Mouse (Mus musculus): Measurements from ENCODE around the gene Fbxo10. TPM values are rescaled to one million over a fixed set of nuclear protein-coding genes. Genes with fewer than 3 reads are reported as not detected.

The Fbxo10 gene
- polyA plus RNA-seq (2015; fragmentation: Nextera tagmentation; extraction: Ambion mirVana), result 12.5 and 13.9 TPM in 2 replicates

DNA sequence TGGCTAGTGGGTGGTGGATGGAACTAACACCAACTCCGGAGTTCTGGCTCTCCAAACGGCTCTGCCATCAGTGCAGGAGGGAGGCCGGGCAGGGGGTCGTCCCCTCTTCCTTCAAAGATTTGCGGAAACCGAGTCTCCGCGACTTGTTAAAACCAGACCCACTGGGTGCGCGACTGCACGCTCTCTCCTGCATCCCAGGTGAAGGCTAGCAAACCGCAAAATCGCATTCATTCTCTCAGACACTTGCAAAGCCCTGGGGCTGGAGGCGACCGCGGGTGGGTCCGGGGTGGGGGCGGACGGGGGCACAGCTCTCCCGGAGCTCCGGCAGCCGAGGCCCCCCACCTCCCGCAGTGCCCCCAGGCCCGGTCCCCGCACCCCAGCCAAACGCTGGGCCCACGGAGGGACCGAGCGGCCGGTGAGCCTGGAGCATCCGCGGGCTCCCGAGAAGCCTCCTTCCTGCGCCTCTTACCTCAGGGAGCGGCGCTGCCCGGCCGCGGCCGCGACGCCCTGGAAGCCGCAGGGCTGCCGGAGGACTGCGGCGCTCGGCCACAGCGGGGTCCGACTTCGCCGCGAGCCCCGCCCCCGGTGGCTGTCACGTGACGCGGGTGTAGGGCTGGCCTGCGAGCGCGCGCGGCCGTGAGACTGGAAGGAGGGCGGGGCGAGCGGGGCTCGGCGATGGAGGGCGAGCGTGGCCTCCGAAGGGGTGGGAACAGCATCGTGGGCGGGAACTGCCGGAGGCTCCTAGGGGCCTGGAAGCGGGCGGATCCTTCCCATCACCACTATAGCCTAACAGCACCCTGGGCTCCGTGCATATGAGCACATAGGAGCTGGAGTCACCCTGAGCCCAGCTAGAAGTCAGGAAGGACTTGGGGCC is at the start of gene Fbxo10:
Fbxo10 (minus strand) TSS at position 584 of the 874 bp plus-strand sequence.
- peak within 1 kb of the TSS; percentile 87 for H3K4me2 ChIP-seq
- peak; percentile 95 for ATAC-seq (ENCODE audit: borderline replicate concordance, extremely low read depth, low FRiP score, low TSS enrichment)
- H3K36me3 ChIP-seq, result no peaks in the 10 kb centered on the region
- H3K9ac ChIP-seq, result peak within 1 kb of the TSS; percentile 81
- H3K4me1 ChIP-seq, result peaks cover 18% of the 10 kb centered on the region
- no peaks in the 10 kb centered on the region for H3K27me3 ChIP-seq
- no peaks in the 10 kb centered on the region for H3K9me3 ChIP-seq
- peak within 1 kb of the TSS; percentile 86 for H3K27ac ChIP-seq
- 0% methylated on average over 50 of the region's 77 CpGs for WGBS
- H3K4me3 ChIP-seq, result peak within 1 kb of the TSS; percentile 89

DNA sequence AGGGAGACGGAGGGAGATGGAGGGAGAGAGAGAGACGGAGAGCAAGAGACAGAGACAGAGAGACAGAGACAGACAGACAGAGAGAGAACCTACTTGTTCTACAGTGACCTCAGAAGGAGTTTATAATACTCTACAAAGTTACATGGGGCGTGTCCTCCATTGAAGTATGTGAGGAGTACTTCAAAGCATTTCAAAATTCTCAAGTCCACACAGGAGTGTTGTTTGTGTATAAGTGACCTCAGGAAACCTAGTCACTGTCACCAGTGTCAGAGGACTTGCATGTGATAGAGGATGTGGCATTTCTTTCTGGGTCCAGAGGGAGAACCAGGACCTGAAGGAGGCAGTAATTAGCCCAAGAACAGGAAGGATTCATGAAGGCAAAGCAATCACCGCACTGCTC is 46.6 kb upstream of the Fbxo10 start:
- no peaks in the 10 kb centered on the region for H3K9me3 ChIP-seq
- H3K9ac ChIP-seq, result no peak overlapping the region
- no peak overlapping the region for H3K27ac ChIP-seq
- H3K4me3 ChIP-seq, result no peak overlapping the region
- no peaks in the 10 kb centered on the region for H3K36me3 ChIP-seq
- H3K4me2 ChIP-seq, result no peak overlapping the region
- H3K27me3 ChIP-seq, result no peaks in the 10 kb centered on the region
- WGBS, result 58% methylated on average over 3 of the region's 4 CpGs
- ATAC-seq (ENCODE audit: borderline replicate concordance, extremely low read depth, low FRiP score, low TSS enrichment), result no peak
- H3K4me1 ChIP-seq, result no peaks in the 10 kb centered on the region

DNA sequence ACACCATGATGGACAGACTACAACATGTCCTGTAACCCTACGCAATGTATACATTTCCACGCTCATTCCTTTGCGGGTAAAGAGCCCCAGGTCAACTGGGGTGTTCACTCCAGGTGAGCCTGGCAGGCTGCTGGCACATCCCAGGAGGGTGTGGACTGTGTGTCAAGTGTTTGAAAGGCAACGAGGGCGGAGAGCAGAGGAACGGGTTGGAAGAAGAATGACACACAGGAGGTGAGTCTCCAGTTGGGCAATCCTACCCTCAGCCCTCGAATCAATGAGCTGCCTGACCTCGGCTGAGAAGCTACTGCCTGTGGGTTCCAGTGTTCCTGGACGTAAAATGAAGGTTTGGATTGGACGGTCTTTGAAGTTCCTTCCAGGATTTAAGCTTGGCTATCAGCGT is 36.9 kb upstream of the Fbxo10 start:
- H3K9me3 ChIP-seq, result no peaks in the 10 kb centered on the region
- H3K4me2 ChIP-seq, result no peak overlapping the region
- no peak overlapping the region for H3K4me3 ChIP-seq
- H3K4me1 ChIP-seq, result no peaks in the 10 kb centered on the region
- no peaks in the 10 kb centered on the region for H3K36me3 ChIP-seq
- no peak overlapping the region for H3K9ac ChIP-seq
- H3K27me3 ChIP-seq, result no peaks in the 10 kb centered on the region
- no peak overlapping the region for H3K27ac ChIP-seq
- WGBS, result 74% methylated on average over 11 of the region's 11 CpGs
- ATAC-seq (ENCODE audit: borderline replicate concordance, extremely low read depth, low FRiP score, low TSS enrichment), result no peak

DNA sequence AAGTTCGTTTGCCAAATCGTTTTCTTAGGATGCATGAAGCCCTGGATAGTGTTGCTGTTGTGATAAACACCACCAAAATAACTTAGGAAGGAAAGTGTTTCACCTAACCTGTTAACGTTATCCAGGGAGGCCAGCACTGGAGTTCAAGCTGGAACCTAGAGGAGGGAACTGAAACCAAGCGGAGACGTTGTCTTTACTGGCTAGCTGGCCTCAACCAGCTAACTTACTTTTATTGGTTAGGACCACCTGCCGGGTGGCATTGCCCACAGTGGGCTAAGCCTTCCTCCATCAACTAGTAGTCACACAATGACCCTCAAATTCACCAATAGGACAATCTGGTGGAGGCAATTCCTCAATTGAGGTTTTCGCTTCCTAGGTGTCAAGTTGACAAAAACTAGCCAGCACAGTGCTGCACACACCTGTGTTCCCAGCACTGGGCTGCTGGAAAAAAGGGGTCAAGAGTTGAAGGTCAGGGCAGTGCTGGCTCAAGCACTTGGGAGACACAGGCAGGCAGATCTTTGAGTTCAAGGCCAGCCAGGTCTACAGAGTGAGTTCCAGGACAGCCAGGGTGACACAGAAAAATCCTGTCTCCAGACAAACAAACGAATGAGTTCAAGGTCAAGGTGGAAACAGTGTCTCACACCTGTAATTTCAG is 24.2 kb upstream of the Fbxo10 start:
- Histone ChIP-seq H3K4me1 (peaks cover 11% of the 10 kb centered on the region), H3K4me3 (no peak overlapping the region), H3K9ac (no peak overlapping the region), H3K4me2 (peak overlapping the region; percentile 69; the same call in 1 of the 2 replicates), H3K9me3 (no peaks in the 10 kb centered on the region), H3K36me3 (peaks cover 10% of the 10 kb centered on the region), H3K27me3 (no peaks in the 10 kb centered on the region), H3K27ac (no peak overlapping the region)
- ATAC-seq (ENCODE audit: borderline replicate concordance, extremely low read depth, low FRiP score, low TSS enrichment), result no peak
- WGBS, result 63% methylated on average over 8 of the region's 8 CpGs

DNA sequence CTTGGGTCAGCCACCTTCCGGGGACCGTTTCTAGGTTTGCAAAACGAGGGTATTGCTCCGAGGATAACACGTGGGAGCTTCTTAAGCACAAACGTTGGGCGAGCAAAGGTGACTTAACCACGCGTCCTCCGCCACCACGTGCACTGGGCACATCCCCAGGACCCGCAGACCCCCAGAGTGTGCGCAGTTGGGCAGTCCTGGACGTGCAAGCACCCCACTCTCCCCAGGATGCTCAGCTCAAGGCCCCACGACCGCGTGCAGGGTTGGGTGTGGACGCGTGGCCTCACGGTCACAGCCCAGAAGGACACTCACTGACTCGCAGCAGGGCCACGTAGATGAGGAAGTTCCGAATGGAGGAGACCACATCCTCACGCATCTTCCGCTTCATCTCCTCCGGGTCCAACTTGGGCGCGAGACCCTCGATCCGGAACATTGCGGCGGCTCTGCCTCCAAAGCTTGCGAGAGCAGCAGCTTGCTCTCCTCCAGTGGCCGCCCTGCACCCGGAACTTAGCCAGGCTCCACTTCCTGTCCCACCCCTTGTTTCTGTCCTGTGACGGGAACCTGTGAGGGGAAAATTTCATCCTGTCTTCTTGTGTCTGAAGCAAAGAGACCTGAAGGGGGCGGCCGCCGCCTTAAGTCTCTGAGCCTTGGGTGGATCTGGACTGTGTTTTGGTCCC is 23.3 kb upstream of the Fbxo10 start, which contains the start of gene Tomm5:
Tomm5 (minus strand) TSS at position 514 of the 677 bp plus-strand sequence.
- Histone ChIP-seq H3K27me3 (no peaks in the 10 kb centered on the region), H3K27ac (peak within 1 kb of the TSS; percentile 16; the same call in 1 of the 2 replicates), H3K4me1 (peaks cover 11% of the 10 kb centered on the region), H3K36me3 (peaks cover 10% of the 10 kb centered on the region), H3K4me2 (peak within 1 kb of the TSS; percentile 69), H3K4me3 (peak within 1 kb of the TSS; percentile 73), H3K9me3 (no peaks in the 10 kb centered on the region), H3K9ac (peak within 1 kb of the TSS; percentile 76)
- WGBS, result under 1% methylated on average over 39 of the region's 39 CpGs
- peak; percentile 91; the same call in 1 of the 2 replicates for ATAC-seq (ENCODE audit: borderline replicate concordance, extremely low read depth, low FRiP score, low TSS enrichment)

DNA sequence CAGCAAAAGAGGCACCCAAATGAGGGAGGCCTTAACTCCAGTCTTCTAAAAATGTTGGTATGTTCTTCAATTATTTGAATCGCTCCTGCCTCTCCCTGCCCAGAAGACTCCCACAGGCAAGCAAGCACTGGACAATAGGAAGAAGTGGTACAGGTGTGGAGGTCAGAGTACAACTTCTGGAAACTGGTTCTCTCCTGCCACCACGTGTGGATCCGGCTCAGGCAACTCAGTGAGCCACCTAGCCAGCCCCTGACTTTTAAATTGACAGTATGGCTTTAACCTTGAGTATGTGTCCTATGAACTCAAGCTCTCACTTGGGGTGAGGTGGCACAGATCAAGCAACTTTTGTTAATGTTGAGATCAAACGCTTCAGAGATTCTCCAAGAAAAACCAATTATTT is 22.7 kb upstream of the Fbxo10 start:
- WGBS, result 8% methylated on average over 4 of the region's 4 CpGs
- Histone ChIP-seq H3K9ac (peak overlapping the region; percentile 76), H3K9me3 (no peaks in the 10 kb centered on the region), H3K4me3 (peak overlapping the region; percentile 73), H3K27ac (no peak overlapping the region), H3K27me3 (no peaks in the 10 kb centered on the region), H3K4me2 (peak overlapping the region; percentile 69), H3K36me3 (peaks cover 10% of the 10 kb centered on the region), H3K4me1 (peaks cover 11% of the 10 kb centered on the region)
- no peak for ATAC-seq (ENCODE audit: borderline replicate concordance, extremely low read depth, low FRiP score, low TSS enrichment)

DNA sequence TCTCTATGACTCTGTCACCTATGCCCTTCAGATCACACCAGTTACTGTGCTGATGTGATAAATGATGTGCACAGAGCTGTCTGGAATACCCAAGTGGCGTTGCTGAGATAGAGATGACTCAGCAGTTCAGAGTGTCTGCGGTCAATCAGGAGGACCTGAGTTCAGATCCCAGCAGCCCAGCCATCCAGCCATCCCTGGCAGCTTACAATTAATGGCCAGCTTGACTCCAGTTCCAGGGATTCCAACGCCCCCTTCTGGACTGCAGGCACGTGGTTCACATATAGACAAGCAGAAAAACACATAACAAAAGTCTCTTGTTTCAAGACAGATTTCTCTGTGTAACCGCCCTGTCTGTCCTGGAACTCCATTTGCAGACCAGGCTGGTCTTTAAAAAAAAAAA is 22.0 kb upstream of the Fbxo10 start:
- H3K4me1 ChIP-seq, result peaks cover 11% of the 10 kb centered on the region
- H3K4me2 ChIP-seq, result peak overlapping the region; percentile 69
- ATAC-seq (ENCODE audit: borderline replicate concordance, extremely low read depth, low FRiP score, low TSS enrichment), result no peak
- 65% methylated on average over 5 of the region's 5 CpGs for WGBS
- no peak overlapping the region for H3K27ac ChIP-seq
- H3K4me3 ChIP-seq, result peak overlapping the region; percentile 73; the same call in 1 of the 2 replicates
- peak overlapping the region; percentile 76; the same call in 1 of the 2 replicates for H3K9ac ChIP-seq
- peaks cover 10% of the 10 kb centered on the region for H3K36me3 ChIP-seq
- no peaks in the 10 kb centered on the region for H3K27me3 ChIP-seq
- no peaks in the 10 kb centered on the region for H3K9me3 ChIP-seq

DNA sequence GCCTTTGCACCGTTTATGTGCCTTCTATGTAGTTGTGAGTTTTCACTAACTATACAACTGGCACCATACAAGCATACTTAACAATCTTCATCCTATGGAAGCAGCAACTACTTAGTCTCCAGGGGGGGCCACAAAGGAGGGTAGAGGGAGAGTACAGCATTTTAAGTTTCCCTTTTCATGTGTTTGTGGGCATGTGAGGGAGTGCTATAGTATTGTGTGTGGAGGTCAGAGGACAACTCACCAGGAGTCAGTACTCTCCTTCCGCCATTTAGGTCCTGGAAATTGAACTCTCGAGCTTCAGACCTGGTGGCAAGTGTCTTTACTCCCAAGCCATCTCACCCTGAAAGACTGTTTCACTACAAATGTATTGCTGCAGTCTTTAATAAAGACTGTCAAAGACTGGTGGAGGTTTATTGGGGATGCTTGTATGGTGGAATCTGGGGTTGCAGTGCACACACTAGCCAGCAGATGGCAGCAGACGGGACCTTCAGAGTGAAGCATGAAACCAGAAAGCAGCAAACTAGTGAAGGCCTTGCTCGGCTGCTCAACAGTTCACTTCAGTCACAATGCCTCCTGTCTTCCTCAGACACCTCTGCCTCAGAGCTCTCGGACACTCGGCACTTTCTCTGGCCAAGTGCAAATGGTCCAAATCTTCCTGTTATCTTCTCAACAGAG is 12.9 kb upstream of the Fbxo10 start:
- no peak for ATAC-seq (ENCODE audit: borderline replicate concordance, extremely low read depth, low FRiP score, low TSS enrichment)
- Histone ChIP-seq H3K9me3 (no peaks in the 10 kb centered on the region), H3K36me3 (no peaks in the 10 kb centered on the region), H3K4me3 (no peak overlapping the region), H3K27ac (no peak overlapping the region), H3K4me1 (no peaks in the 10 kb centered on the region), H3K27me3 (no peaks in the 10 kb centered on the region), H3K4me2 (no peak overlapping the region), H3K9ac (no peak overlapping the region)
- WGBS, result 20% methylated on average over 7 of the region's 7 CpGs

DNA sequence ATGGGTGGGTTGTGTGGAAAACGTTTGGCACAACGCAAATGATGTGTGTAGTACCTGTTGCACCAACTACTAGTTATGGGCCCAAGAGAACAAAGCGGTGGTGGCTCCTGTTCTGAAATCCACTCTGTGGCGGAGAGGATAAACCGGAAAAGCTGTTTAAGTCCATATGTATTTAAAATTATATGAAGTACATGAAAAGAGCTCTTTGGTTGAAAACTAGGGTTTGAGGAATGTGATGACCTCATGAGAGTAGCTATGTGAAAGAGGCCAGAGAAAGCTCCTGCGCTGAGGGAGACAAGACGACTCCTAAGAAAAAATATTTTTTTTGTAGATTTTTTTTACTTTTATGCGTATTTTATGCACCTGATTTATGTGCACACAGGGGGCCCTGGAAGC is 489 bp upstream of the Fbxo10 start:
- Histone ChIP-seq H3K4me1 (peaks cover 18% of the 10 kb centered on the region), H3K9me3 (no peaks in the 10 kb centered on the region), H3K4me2 (peak overlapping the region; percentile 87), H3K4me3 (peak overlapping the region; percentile 89), H3K27ac (peak overlapping the region; percentile 86), H3K9ac (no peak overlapping the region), H3K36me3 (no peaks in the 10 kb centered on the region), H3K27me3 (no peaks in the 10 kb centered on the region)
- WGBS, result 29% methylated on average over 8 of the region's 8 CpGs
- ATAC-seq (ENCODE audit: borderline replicate concordance, extremely low read depth, low FRiP score, low TSS enrichment), result peak; percentile 29

DNA sequence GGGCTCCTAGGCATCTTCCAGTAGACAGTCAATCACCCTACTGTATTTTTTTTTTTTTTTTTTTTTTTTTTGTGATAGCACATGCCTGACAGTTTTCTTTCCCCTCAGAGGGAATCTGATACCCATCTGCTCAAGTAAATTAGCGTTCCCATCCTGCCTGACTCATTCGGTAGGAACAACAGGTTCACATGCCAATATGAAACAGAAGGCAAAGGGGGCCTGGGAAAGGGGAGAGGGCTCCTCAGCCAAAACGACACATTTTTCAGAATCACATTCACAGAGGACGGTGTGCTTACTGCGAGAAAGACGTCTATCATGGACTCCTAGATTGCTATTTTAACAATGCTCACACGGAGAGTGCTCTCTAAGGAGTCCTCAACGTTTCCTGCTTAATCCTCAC is 917 bp downstream of the Fbxo10 start:
- H3K4me2 ChIP-seq, result peak overlapping the region; percentile 87
- H3K4me1 ChIP-seq, result peaks cover 18% of the 10 kb centered on the region
- H3K4me3 ChIP-seq, result peak overlapping the region; percentile 89
- peak overlapping the region; percentile 81 for H3K9ac ChIP-seq
- no peaks in the 10 kb centered on the region for H3K27me3 ChIP-seq
- 2% methylated on average over 8 of the region's 8 CpGs for WGBS
- no peaks in the 10 kb centered on the region for H3K36me3 ChIP-seq
- H3K9me3 ChIP-seq, result no peaks in the 10 kb centered on the region
- H3K27ac ChIP-seq, result no peak overlapping the region
- ATAC-seq (ENCODE audit: borderline replicate concordance, extremely low read depth, low FRiP score, low TSS enrichment), result no peak

DNA sequence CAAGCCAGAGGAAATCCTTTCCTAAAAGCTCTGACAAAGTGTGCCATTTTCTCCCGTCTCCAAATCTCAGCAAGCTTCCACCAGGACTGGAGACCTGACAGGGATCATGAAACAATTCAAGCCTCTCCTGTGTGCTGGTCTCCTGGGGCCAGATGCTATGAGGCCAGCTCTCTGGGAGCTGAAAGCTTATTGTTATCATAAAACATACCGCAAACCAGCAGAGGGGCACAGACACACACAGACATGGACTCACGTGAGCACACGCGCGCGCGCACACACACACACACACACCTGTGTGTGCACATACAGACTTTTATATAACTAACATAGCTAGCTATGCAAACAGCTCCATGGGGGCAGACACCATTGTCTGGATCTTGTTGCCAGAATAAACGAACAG is 1.5 kb downstream of the Fbxo10 start:
- H3K4me3 ChIP-seq, result 0 out of 2 replicates have a peak overlapping the region, but pooled peaks have one; percentile 89
- H3K36me3 ChIP-seq, result no peaks in the 10 kb centered on the region
- H3K4me2 ChIP-seq, result peak overlapping the region; percentile 87
- H3K9me3 ChIP-seq, result no peaks in the 10 kb centered on the region
- no peak for ATAC-seq (ENCODE audit: borderline replicate concordance, extremely low read depth, low FRiP score, low TSS enrichment)
- no peak overlapping the region for H3K9ac ChIP-seq
- no peak overlapping the region for H3K27ac ChIP-seq
- 70% methylated on average over 9 of the region's 9 CpGs for WGBS
- H3K27me3 ChIP-seq, result no peaks in the 10 kb centered on the region
- peaks cover 18% of the 10 kb centered on the region for H3K4me1 ChIP-seq

All from lung, embryonic 15.5 days (tissue).